Mouse (Mus musculus): ENCODE results near the gene Gm20532. TPM values are rescaled to one million over a fixed set of nuclear protein-coding genes. Genes with fewer than 3 reads are reported as not detected.

The Gm20532 gene
- polyA plus RNA-seq, 2 experiments: not detected

GRCm38 (mm10) chr2:26550777-26551176, 35.7 kb upstream of the Gm20532 start:
- Histone ChIP-seq H3K4me1 (replicated peaks; ENCODE audit: control insufficient read depth in 2 of 2, insufficient read depth in 2 of 2, low read length in 1 of 2) (peaks cover 2 to 26% of the 10 kb centered on the region in 2 experiments; a peak in 3 of 4 replicates), H3K9me3 (ENCODE audit: control insufficient read depth, low read length) (no peaks in the 10 kb centered on the region), H3K4me2 (ENCODE audit: low read depth) (no peak overlapping the region), H3K4me3 (ENCODE audit: insufficient read depth in 1 of 2, low read depth in 2 of 2, low read length in 2 of 2) (no peak overlapping the region), H3K9ac (replicated peaks) (no peak overlapping the region), H3K27ac (no peak overlapping the region), H3K27me3 (ENCODE audit: control insufficient read depth, insufficient read depth, low read length) (no peaks in the 10 kb centered on the region), H3K36me3 (replicated peaks; ENCODE audit: control insufficient read depth, insufficient read depth, low read depth) (no peaks in the 10 kb centered on the region)
- ATAC-seq (ENCODE audit: insufficient read depth): no peak
- TF ChIP-seq EP300 (IDR thresholded peaks at IDR 0.05; ENCODE audit: low read depth) (no peak), CTCF (IDR thresholded peaks at IDR 0.05; ENCODE audit: low read depth) (no peak)
- 41% methylated on average over 3 of the region's 3 CpGs for WGBS (ENCODE audit: insufficient replicate concordance)
- no peak for DNase-seq (ENCODE audit: low read depth in 3 of 3, low spot score in 3 of 3)

- no peaks in the 10 kb centered on the region for H3K27me3 ChIP-seq (ENCODE audit: control insufficient read depth, insufficient read depth, low read length)
- TF ChIP-seq CTCF (IDR thresholded peaks at IDR 0.05; ENCODE audit: low read depth): no peak
- TF ChIP-seq EP300 (IDR thresholded peaks at IDR 0.05; ENCODE audit: low read depth): no peak
- H3K4me1 ChIP-seq (replicated peaks; ENCODE audit: control insufficient read depth in 2 of 2, insufficient read depth in 2 of 2, low read length in 1 of 2): peaks cover 2 to 30% of the 10 kb centered on the region in 2 experiments; a peak in 3 of 4 replicates
- no peak for ATAC-seq (ENCODE audit: insufficient read depth)
- H3K4me2 ChIP-seq (ENCODE audit: low read depth): no peak overlapping the region
- WGBS (ENCODE audit: insufficient replicate concordance): 33% methylated on average over 8 of the region's 8 CpGs
- no peak for DNase-seq (ENCODE audit: low read depth in 3 of 3, low spot score in 3 of 3)
- no peaks in the 10 kb centered on the region for H3K36me3 ChIP-seq (replicated peaks; ENCODE audit: control insufficient read depth, insufficient read depth, low read depth)
- no peaks in the 10 kb centered on the region for H3K9me3 ChIP-seq (ENCODE audit: control insufficient read depth, low read length)
- no peak overlapping the region for H3K4me3 ChIP-seq (ENCODE audit: insufficient read depth in 1 of 2, low read depth in 2 of 2, low read length in 2 of 2)
- no peak overlapping the region for H3K27ac ChIP-seq
- H3K9ac ChIP-seq (replicated peaks): no peak overlapping the region
Measured at GRCm38 (mm10) chr2:26551446-26551845, 35.0 kb upstream of the Gm20532 start.

- Histone ChIP-seq H3K4me2 (ENCODE audit: low read depth) (no peak overlapping the region), H3K27me3 (ENCODE audit: control insufficient read depth, insufficient read depth, low read length) (no peaks in the 10 kb centered on the region), H3K36me3 (replicated peaks; ENCODE audit: control insufficient read depth, insufficient read depth, low read depth) (no peaks in the 10 kb centered on the region), H3K9ac (replicated peaks) (no peak overlapping the region), H3K4me1 (replicated peaks; ENCODE audit: control insufficient read depth in 2 of 2, insufficient read depth in 2 of 2, low read length in 1 of 2) (peaks cover 2 to 33% of the 10 kb centered on the region in 2 experiments; a peak in 3 of 4 replicates), H3K9me3 (ENCODE audit: control insufficient read depth, low read length) (no peaks in the 10 kb centered on the region), H3K27ac (no peak overlapping the region), H3K4me3 (ENCODE audit: insufficient read depth in 1 of 2, low read depth in 2 of 2, low read length in 2 of 2) (no peak overlapping the region)
- 59% methylated on average over 2 of the region's 2 CpGs for WGBS (ENCODE audit: insufficient replicate concordance)
- TF ChIP-seq EP300 (IDR thresholded peaks at IDR 0.05; ENCODE audit: low read depth) (no peak), CTCF (IDR thresholded peaks at IDR 0.05; ENCODE audit: low read depth) (no peak)
- ATAC-seq (ENCODE audit: insufficient read depth) (no peak), DNase-seq (ENCODE audit: low read depth in 3 of 3, low spot score in 3 of 3) (no peak)
Measured at GRCm38 (mm10) chr2:26552066-26552465, 34.4 kb upstream of the Gm20532 start.

GRCm38 (mm10) chr2:26553904-26554303, 32.5 kb upstream of the Gm20532 start:
- no peak for DNase-seq (ENCODE audit: low read depth in 3 of 3, low spot score in 3 of 3)
- Histone ChIP-seq H3K9me3 (ENCODE audit: control insufficient read depth, low read length) (no peaks in the 10 kb centered on the region), H3K4me2 (ENCODE audit: low read depth) (no peak overlapping the region), H3K4me1 (replicated peaks; ENCODE audit: control insufficient read depth in 2 of 2, insufficient read depth in 2 of 2, low read length in 1 of 2) (peaks cover 2 to 36% of the 10 kb centered on the region in 2 experiments; a peak in 3 of 4 replicates), H3K9ac (replicated peaks) (no peak overlapping the region), H3K27me3 (ENCODE audit: control insufficient read depth, insufficient read depth, low read length) (no peaks in the 10 kb centered on the region), H3K36me3 (replicated peaks; ENCODE audit: control insufficient read depth, insufficient read depth, low read depth) (no peaks in the 10 kb centered on the region), H3K27ac (no peak overlapping the region), H3K4me3 (ENCODE audit: insufficient read depth in 1 of 2, low read depth in 2 of 2, low read length in 2 of 2) (no peak overlapping the region)
- ATAC-seq (ENCODE audit: insufficient read depth): no peak
- 56% methylated on average over 9 of the region's 9 CpGs for WGBS (ENCODE audit: insufficient replicate concordance)
- TF ChIP-seq CTCF (IDR thresholded peaks at IDR 0.05; ENCODE audit: low read depth) (no peak), EP300 (IDR thresholded peaks at IDR 0.05; ENCODE audit: low read depth) (no peak)

GRCm38 (mm10) chr2:26555076-26555475, 31.4 kb upstream of the Gm20532 start:
- WGBS (ENCODE audit: insufficient replicate concordance): 59% methylated on average over 4 of the region's 4 CpGs
- peaks cover 0 to 28% of the 10 kb centered on the region in 2 experiments; a peak in 2 of 4 replicates for H3K4me1 ChIP-seq (replicated peaks; ENCODE audit: control insufficient read depth in 2 of 2, insufficient read depth in 2 of 2, low read length in 1 of 2)
- TF ChIP-seq CTCF (IDR thresholded peaks at IDR 0.05; ENCODE audit: low read depth): no peak
- TF ChIP-seq EP300 (IDR thresholded peaks at IDR 0.05; ENCODE audit: low read depth): no peak

More at GRCm38 (mm10) chr2:26555076-26555475, 31.4 kb upstream of the Gm20532 start:
- DNase-seq (ENCODE audit: low read depth in 3 of 3, low spot score in 3 of 3) (no peak), ATAC-seq (ENCODE audit: insufficient read depth) (no peak)
- Histone ChIP-seq H3K9ac (replicated peaks) (no peak overlapping the region), H3K4me2 (ENCODE audit: low read depth) (no peak overlapping the region), H3K27ac (no peak overlapping the region), H3K27me3 (ENCODE audit: control insufficient read depth, insufficient read depth, low read length) (no peaks in the 10 kb centered on the region), H3K4me3 (ENCODE audit: insufficient read depth in 1 of 2, low read depth in 2 of 2, low read length in 2 of 2) (no peak overlapping the region), H3K36me3 (replicated peaks; ENCODE audit: control insufficient read depth, insufficient read depth, low read depth) (no peaks in the 10 kb centered on the region), H3K9me3 (ENCODE audit: control insufficient read depth, low read length) (no peaks in the 10 kb centered on the region)
